Mouse (Mus musculus) gastrocnemius, adult 8-10 months (tissue): ENCODE measurements around the gene Olfr741. TPM values are rescaled to one million over a fixed set of nuclear protein-coding genes. Genes with fewer than 3 reads are reported as not detected.

Experiments
- DNase-seq, 2 experiments: peaks; one replicate each; pipeline ENCODE4 v3.0.0; 2022; ENCODE audit warnings: low spot score in 2 of 2
- total RNA-seq, 4 experiments: library from RNA; stranded (reverse); gene quantifications; 2 replicates each; pipeline ENCODE4 v1.2.4; 2022

The Olfr741 gene
- total RNA-seq: not detected

- no peak for DNase-seq
These were observed at the start of gene Olfr741 for GRCm38 (mm10) chr14:50472438-50472837. Gene Olfr741, plus strand, starts transcription at chr14:50472738.

GRCm38 (mm10) chr14:50445245-50445644 is 27.3 kb upstream of the Olfr741 start, which contains the start of gene Olfr740:
Gene Olfr740, plus strand, starts transcription at chr14:50445545.
- no peak for DNase-seq

GRCm38 (mm10) chr14:50478406-50478805 is 5.9 kb downstream of the Olfr741 start:
- DNase-seq: no peak

- no peak for DNase-seq
These were observed 30.8 kb downstream of the Olfr741 start, which contains the start of gene Olfr742 for GRCm38 (mm10) chr14:50503300-50503699. Gene Olfr742, plus strand, starts transcription at chr14:50503600.

GRCm38 (mm10) chr14:50521539-50521938 is 49.0 kb downstream of the Olfr741 start, which contains the start of gene Olfr743:
Gene Olfr743, plus strand, starts transcription at chr14:50521839.
- DNase-seq: no peak

Other genes with a start within 250 kb of the Olfr741 start
- not detected for gene Olfr731, start 230.9 kb upstream of the Olfr741 start, total RNA-seq
- gene Olfr732, start 188.5 kb upstream of the Olfr741 start, total RNA-seq: not detected
- not detected for gene Olfr733, start 171.2 kb upstream of the Olfr741 start, total RNA-seq
- gene Olfr734, start 146.0 kb upstream of the Olfr741 start, total RNA-seq: not detected
- gene Olfr735, start 123.9 kb upstream of the Olfr741 start, total RNA-seq: not detected
- under 1 TPM in 1 of 4 experiments, not detected in 3; 0.09 TPM for gene Tlr11, start 114.8 kb upstream of the Olfr741 start, total RNA-seq
- gene Olfr736, start 91.6 kb upstream of the Olfr741 start, total RNA-seq: not detected
- not detected for gene Olfr738, start 65.2 kb upstream of the Olfr741 start, total RNA-seq
- gene Olfr739, start 54.1 kb upstream of the Olfr741 start, total RNA-seq: not detected
- not detected for gene Olfr740, start 27.2 kb upstream of the Olfr741 start, total RNA-seq
- gene Olfr742, start 30.9 kb downstream of the Olfr741 start, total RNA-seq: not detected
- not detected for gene Olfr743, start 49.1 kb downstream of the Olfr741 start, total RNA-seq
- not detected for gene Olfr744, start 142.1 kb downstream of the Olfr741 start, total RNA-seq
- not detected for gene Olfr745, start 166.7 kb downstream of the Olfr741 start, total RNA-seq
- gene Olfr746, start 174.3 kb downstream of the Olfr741 start, total RNA-seq: not detected
- not detected for gene Olfr747, start 220.5 kb downstream of the Olfr741 start, total RNA-seq
- gene Olfr748, start 234.6 kb downstream of the Olfr741 start, total RNA-seq: not detected